18 mouse cellular contexts compared by ENCODE assay signal in the genomic region with DNA sequence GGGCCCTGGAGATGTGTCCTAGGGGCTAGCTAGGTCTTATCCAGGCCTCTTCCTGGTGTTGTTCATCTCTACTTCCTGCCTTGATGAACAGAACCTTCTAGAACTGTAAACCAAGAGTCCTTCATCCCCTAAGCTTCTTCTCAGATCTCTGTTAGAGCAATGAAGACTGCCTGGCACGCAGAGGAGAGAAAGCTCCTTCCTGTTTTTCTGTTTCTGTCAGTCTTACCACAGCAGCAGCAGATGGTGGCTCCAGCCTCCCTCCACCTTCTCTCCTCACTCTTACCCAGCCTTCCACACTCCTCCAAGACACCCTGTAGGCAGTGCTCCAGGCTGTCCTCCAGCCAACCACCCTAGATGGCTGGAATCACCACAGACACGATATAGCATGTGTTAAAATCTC. TPM values are rescaled to one million over a fixed set of nuclear protein-coding genes. Genes with fewer than 3 reads are reported as not detected.
A peak's percentile ranks its signal among the peaks of the same experiment; 100 is the strongest.
DNase-seq lines count a peak whose midpoint lies in the region; ATAC-seq lines count a peak whose summit lies in the region.
"Had no signal": no experiment of that assay in that cellular context is flagged by ENCODE, and none has a peak within 500 bp of the region (broad histone marks: within the 10 kb centered on the region; RNA-seq: fewer than 3 reads in every experiment).

No protein-coding gene starts in this region.

- no peaks in the 10 kb centered on the region for H3K9me3 ChIP-seq in liver, embryonic 12.5 days (replicated peaks)
- H3K9me3 ChIP-seq: limb, embryonic 10.5 days; liver, embryonic 15.5 days had no signal

- no peak overlapping the region for H3K27ac ChIP-seq in liver, embryonic 12.5 days
- H3K27ac ChIP-seq: limb, embryonic 10.5 days; liver, embryonic 15.5 days had no signal

- DNase-seq in layer of hippocampus, adult 9-11 months, result peak; percentile 42
- DNase-seq in layer of hippocampus, adult 8-10 months (ENCODE audit: low spot score in 2 of 2), result no peak
- DNase-seq in CD4-positive, CD25-positive, alpha-beta regulatory T cell, adult 2 months (ENCODE audit: low read depth, low spot score), result peak; percentile 57
- peak; percentile 77 to 81 for DNase-seq in frontal cortex, adult 2 months (ENCODE audit: extremely low spot score in 1 of 2, low spot score in 1 of 2)
- no peak for DNase-seq in adrenal gland, adult 2 months
- no peak for DNase-seq in retina, postnatal 1 day
- DNase-seq: adrenal gland, postnatal 10 days; heart, postnatal 4 days; kidney, adult 11 months; kidney, postnatal 25 days; lung, postnatal 4 days had no signal

- H3K9ac ChIP-seq in liver, embryonic 12.5 days, result no peak overlapping the region
- H3K9ac ChIP-seq: liver, embryonic 15.5 days had no signal

- H3K27me3 ChIP-seq in liver, embryonic 12.5 days (replicated peaks), result no peaks in the 10 kb centered on the region
- H3K27me3 ChIP-seq: liver, embryonic 15.5 days had no signal

- no peak overlapping the region for H3K4me2 ChIP-seq in liver, embryonic 12.5 days
- H3K4me2 ChIP-seq: heart, embryonic 11.5 days; liver, embryonic 15.5 days had no signal

- WGBS in liver, embryonic 12.5 days (ENCODE audit: insufficient replicate concordance), result 40% methylated on average over 2 of the region's 2 CpGs

- no peaks in the 10 kb centered on the region for H3K36me3 ChIP-seq in liver, embryonic 12.5 days
- H3K36me3 ChIP-seq: limb, embryonic 10.5 days; liver, embryonic 15.5 days had no signal

- ATAC-seq in megakaryocyte progenitor cell, adult 5-6 weeks (replicated peaks; ENCODE audit: poor library complexity), result peak; percentile 73
- no peak for ATAC-seq in liver, embryonic 12.5 days
- ATAC-seq: forebrain, embryonic 14.5 days; midbrain, embryonic 16.5 days had no signal

- H3K4me3 ChIP-seq in liver, embryonic 12.5 days, result no peak overlapping the region
- H3K4me3 ChIP-seq: limb, embryonic 10.5 days; liver, embryonic 15.5 days had no signal

- peaks cover 20% of the 10 kb centered on the region for H3K4me1 ChIP-seq in liver, embryonic 12.5 days

RNA-seq across cellular contexts. Expression of gene Smurf1, which starts 28.3 kb away (rescaled TPM):
- total RNA-seq in layer of hippocampus, adult 8-10 months (2022), result 10 to 100 TPM; 29.7 to 35.4 (median 31.0) TPM
- polyA plus RNA-seq in frontal cortex, adult 2 months (2012; rRNA removed), result 25.6 and 28.2 TPM in 2 replicates
- total RNA-seq in megakaryocyte progenitor cell, adult 5-6 weeks (2015), result 2.7 and 3.5 TPM in 2 replicates
- total RNA-seq in megakaryocyte progenitor cell, adult 5-6 weeks (2017), result 2.8 and 4.1 TPM in 2 replicates
- 4.2 and 4.7 TPM in 2 replicates for polyA plus RNA-seq in liver, embryonic 12.5 days (2016; fragmentation: Nextera tagmentation; extraction: Ambion mirVana)
- 10 to 100 TPM; 19.5 to 21.6 TPM for total RNA-seq in adrenal gland, adult 2 months (2021)
- 18.6 and 20.7 TPM in 2 replicates for polyA plus RNA-seq in adrenal gland, adult 2 months (2012; rRNA removed)

Comparison
In these comparisons a context has a peak if more than half of its experiments do, and no peak if none do; other contexts are left out.
1. DNase-seq: peak in layer of hippocampus, adult 9-11 months (single experiment), CD4-positive, CD25-positive, alpha-beta regulatory T cell, adult 2 months (single experiment) and frontal cortex, adult 2 months (2 of 2); none in layer of hippocampus, adult 8-10 months (0 of 2), adrenal gland, adult 2 months (single experiment) and retina, postnatal 1 day (single experiment).
2. RNA of gene Smurf1, which starts 28.3 kb away (total RNA-seq): 29.7 to 35.4 TPM in layer of hippocampus, adult 8-10 months and 19.5 to 21.6 TPM in adrenal gland, adult 2 months; 2.7 to 4.1 TPM in megakaryocyte progenitor cell, adult 5-6 weeks; every median in the first group is over 4 times any median in the second.